Mouse (Mus musculus): ENCODE results near the gene Kcnh6.
A peak's percentile ranks its signal among the peaks of the same experiment; 100 is the strongest.

Gene Kcnh6

GRCm38 (mm10) chr11:106007821-106008220 is at the start of gene Kcnh6:
Gene Kcnh6 (plus strand): TSS chr11:106008124.
- DNase-seq (ENCODE audit: low read depth, low spot score), result peak; percentile 71

DNA sequence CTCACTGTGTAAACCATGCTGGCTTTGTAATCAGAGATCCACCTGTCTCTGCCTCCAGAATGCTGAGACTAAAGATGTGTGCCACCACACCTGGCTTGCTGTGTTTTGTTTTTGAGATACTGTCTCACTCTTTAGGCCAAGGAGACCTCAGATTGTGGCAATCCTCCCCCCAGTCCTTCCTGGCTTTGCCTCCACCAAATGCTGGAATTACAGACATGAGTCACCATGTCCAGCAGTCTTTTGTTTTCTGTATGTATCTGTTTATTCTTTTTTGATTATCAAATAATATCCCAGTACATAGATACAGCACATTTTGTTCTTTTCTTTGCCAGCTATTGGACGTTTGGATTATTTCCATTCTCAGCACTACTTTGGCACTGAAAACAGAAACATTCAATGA is 49.4 kb upstream of the Kcnh6 start:
- peak; percentile 52 for DNase-seq (ENCODE audit: low read depth, low spot score)

DNA sequence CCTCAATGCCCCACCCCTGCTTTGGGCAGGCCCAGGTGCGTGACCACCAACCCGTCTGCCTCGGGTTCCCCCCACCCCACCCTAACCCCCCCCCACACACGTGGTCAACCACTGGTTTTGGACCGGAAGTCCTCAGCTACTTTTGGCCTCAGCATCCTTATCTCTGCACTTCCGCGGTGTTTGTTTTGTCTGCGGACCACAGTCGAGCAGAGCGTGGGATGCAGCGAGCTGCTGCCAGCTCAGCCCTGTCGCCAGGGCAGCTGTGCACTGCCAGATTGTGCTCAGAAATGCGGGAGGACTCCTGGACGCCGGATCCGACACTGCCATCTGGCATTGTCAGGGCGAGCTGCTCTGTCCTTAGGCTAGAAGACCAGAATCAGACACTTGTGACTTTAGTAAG is 48.6 kb upstream of the Kcnh6 start:
- no peak for DNase-seq (ENCODE audit: low read depth, low spot score)

DNA sequence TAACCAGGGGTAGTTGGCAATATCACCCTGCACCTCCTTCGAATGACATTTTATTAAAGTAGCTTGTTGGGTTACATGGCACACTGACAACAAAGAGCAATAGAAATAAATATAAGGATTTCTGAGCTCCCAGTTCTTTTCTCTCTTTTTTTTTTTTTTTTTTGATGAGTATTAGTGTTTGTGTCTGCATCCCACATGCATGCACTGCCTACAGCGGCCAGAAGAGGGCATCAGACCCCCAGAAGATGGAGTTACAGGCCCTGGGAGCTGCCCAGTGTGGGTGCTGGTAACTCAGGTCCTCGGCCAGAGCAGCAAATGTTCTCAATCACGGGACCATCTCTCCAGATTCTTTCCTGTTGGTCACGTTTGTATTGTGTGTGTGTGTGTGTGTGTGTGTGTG is 43.2 kb upstream of the Kcnh6 start:
- peak; percentile 34 for DNase-seq (ENCODE audit: low read depth, low spot score)

DNA sequence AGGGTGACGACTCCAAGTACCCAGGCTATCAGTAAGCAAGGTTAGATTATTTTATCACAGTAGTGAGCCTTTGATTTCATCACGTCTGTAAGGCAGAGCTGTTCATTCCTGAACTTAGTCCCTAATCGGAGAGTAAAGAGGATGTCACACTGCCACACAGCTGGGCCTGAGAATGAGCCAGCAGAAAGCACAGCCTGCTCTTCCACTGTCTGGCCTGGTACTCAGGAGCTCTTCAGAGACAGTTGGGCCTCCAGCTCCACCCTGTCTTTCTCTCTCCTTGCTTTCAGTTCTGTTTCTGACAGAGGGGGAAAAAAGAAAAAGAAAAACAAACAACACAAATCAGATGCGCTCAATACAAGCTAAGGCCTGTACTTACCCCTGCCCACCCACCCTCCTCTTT is 41.6 kb upstream of the Kcnh6 start:
- no peak for DNase-seq (ENCODE audit: low read depth, low spot score)

- no peak for DNase-seq (ENCODE audit: low read depth, low spot score)
These were observed 40.0 kb upstream of the Kcnh6 start, which contains the start of gene Ace for GRCm38 (mm10) chr11:105967741-105968574. Gene Ace (plus strand): TSS chr11:105967945.

- no peak for DNase-seq (ENCODE audit: low read depth, low spot score)
These were observed 39.0 kb upstream of the Kcnh6 start for GRCm38 (mm10) chr11:105968948-105969347.

DNA sequence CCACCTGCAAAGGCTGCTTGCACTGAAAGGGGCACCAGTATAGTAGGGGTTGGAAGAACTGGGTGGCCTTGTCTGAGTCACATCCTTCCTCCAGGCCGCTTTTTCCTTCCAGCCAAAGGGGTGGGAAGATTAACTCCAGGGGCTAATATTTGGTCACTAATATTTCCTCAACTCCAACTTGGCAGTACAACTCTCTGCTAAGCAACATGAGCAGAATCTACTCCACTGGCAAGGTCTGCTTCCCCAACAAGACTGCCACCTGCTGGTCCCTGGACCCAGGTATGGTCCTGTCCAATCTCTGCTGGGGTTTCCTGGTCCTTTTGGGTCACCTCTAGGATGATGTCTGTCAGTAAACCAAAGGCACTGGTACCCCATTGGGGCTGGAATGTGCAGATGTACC is 38.4 kb upstream of the Kcnh6 start:
- peak; percentile 75 for DNase-seq (ENCODE audit: low read depth, low spot score)

- no peak for DNase-seq (ENCODE audit: low read depth, low spot score)
These were observed 33.3 kb upstream of the Kcnh6 start for GRCm38 (mm10) chr11:105974593-105974992.

GRCm38 (mm10) chr11:105975050-105975449 is 32.9 kb upstream of the Kcnh6 start:
- DNase-seq (ENCODE audit: low read depth, low spot score), result no peak

- no peak for DNase-seq (ENCODE audit: low read depth, low spot score)
These were observed 32.3 kb upstream of the Kcnh6 start for GRCm38 (mm10) chr11:105975636-105976035.

DNA sequence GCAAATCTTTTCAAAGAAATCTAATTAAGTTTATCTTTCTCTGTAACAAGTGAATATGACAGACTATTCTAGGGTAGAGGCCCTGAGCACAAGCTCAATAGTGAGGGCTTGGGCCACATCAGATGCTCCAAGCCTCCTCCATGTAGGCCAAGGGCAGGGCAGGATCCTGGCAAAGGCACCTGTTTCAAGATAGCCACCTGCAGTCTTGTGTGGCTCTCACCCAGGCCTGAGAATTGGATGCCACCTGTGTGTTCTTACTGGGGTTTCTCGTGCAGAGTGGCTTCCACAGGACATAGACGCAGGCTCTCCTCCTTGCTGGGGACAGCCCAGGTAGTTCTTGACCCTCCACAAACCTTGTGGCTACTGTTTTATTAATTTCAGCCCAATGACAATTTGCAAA is 29.7 kb upstream of the Kcnh6 start:
- DNase-seq (ENCODE audit: low read depth, low spot score), result no peak

GRCm38 (mm10) chr11:105978634-105979033 is 29.3 kb upstream of the Kcnh6 start:
- DNase-seq (ENCODE audit: low read depth, low spot score), result no peak

DNA sequence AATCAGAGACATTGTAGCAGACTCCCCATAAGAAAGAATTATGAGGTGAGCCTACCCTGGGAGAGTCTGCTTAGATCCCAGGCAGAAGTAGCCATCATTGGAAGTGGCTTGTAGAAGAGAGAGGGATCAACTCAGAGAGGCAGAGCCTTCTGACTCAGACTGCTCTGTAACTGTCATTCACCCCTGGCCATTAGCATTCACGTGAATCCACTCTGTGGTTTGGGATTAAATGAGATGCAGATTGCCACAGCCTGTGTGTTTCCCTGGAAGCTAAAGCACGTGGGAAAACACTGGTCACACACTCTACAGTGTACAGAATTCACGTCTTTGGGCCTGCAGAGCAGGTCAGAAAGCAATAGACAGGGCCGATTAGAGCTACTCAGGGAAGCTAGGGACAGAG is 23.5 kb upstream of the Kcnh6 start:
- DNase-seq (ENCODE audit: low read depth, low spot score), result peak; percentile 9

DNA sequence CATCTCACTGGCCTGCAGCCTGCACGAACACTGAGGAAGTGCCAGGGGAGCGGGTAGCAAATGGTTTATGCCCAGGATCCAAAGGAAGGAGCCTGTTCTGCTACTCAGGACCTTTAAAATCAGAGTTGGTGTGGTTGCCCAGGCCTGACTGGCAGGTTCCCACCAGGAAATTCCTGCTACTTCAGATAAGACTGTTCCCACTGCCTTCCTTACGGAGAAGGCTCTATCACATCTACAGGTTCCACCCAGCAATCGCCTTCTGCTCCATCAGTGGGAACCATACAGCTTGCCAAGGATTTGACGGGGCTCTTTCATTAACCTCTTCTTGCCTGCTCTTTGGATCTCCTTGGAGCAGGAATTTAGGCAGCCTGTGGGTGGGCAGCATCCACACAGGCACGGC is 20.5 kb upstream of the Kcnh6 start:
- no peak for DNase-seq (ENCODE audit: low read depth, low spot score)

DNA sequence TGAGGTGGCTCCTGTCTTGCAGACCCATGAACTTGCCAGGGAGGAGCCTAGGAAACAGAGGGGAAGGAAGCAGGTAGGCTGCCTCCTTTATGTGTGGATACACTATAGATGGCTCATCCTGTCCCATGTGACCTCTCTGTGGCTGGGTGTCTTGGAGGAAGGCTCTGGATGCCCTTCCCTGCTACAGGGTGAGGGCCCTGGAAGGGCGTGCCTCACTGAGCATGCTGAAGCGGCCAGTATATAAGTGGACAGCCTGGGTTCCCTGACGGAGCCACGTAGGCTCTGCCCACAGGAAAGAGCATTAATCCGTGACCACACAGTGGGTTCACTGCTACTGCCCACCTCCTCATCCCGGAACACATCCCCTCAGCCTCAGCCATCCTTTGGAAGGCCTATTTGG is 18.5 kb upstream of the Kcnh6 start:
- DNase-seq (ENCODE audit: low read depth, low spot score), result no peak

DNA sequence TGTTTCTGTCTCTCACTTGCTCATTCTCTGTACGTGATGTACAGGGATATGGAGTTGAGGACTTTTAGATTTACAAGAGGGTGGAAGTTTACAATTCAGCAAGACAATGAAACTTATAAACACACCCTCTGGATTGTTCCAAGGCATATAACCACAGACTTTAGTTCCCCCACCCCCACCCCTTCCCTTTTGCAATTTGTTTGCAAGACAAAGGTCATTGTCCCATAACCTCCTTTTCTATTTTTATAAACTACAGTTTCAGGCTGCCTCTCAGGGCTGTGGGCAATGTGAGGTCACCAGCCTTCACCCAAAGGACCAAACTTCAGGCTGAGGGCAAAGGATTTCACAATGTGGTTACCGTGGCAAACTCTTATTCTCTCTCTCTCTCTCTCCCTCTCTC is 17.7 kb upstream of the Kcnh6 start:
- no peak for DNase-seq (ENCODE audit: low read depth, low spot score)

DNA sequence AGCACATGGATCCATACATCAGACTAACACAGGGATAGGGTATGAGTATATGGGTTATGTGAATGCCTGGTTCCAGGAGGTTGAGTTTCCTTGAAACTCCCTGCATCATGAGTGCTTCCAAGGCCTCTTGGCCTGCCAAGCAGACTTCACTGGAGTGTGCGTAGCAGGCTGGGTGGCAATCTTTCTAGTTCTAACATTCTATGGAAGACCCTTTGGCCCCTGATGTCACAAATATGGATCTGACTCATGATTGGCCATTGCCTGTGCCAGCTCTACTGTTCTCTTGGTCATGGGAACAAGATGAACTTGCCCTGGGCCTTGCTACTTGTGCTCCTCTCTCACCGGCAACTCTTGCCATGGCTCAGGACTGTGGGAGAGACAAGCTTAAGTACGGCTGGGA is 13.5 kb upstream of the Kcnh6 start, which contains the start of gene Ace3:
TSS of gene Ace3 (plus strand) at position 301 of the 400 bp plus-strand sequence.
- DNase-seq (ENCODE audit: low read depth, low spot score), result no peak

GRCm38 (mm10) chr11:106000062-106000461 is 7.9 kb upstream of the Kcnh6 start:
- DNase-seq (ENCODE audit: low read depth, low spot score), result no peak

DNA sequence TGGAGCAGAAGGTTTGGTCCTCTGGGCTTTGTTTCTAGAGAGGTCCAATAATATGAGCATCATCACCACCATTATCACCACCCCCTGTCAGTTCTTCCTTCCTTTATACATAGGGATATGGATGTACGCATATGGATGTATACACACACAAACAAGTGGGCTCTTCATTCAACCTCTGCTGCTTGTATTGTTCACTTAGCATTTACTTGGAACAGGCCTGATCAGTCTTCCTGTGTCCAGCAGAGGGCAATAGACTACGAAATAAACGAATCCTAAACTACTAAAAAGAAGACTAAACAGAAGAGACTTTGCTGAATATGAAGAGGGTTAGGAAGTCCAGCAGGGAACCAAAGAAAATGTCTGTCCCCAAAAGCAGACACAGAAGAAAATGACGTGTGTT is 6.2 kb upstream of the Kcnh6 start:
- peak; percentile 72 for DNase-seq (ENCODE audit: low read depth, low spot score)

GRCm38 (mm10) chr11:106004576-106004975 is 3.3 kb upstream of the Kcnh6 start:
- DNase-seq (ENCODE audit: low read depth, low spot score), result no peak

GRCm38 (mm10) chr11:106005970-106006369 is 2.0 kb upstream of the Kcnh6 start:
- no peak for DNase-seq (ENCODE audit: low read depth, low spot score)

GRCm38 (mm10) chr11:106012711-106013110 is 4.8 kb downstream of the Kcnh6 start:
- DNase-seq (ENCODE audit: low read depth, low spot score), result no peak
